Mouse (Mus musculus) adrenal gland, postnatal 10 days (tissue): ENCODE measurements around the gene Slc35c1. TPM values are rescaled to one million over a fixed set of nuclear protein-coding genes. Genes with fewer than 3 reads are reported as not detected.
"Not testable (repeated sequence)": the region's sequence is repeated elsewhere in the genome, so short reads cannot be mapped to it uniquely, and the experiment has no call there.

Experiments
- DNase-seq: peaks from one replicate; pipeline ENCODE4 v3.0.0; 2021; ENCODE audit warnings: mixed read lengths
- total RNA-seq, 2 experiments: library from RNA; stranded (reverse); gene quantifications; 2 replicates each; pipeline ENCODE4 v1.2.3; 2021

Slc35c1 gene
- total RNA-seq, 2 experiments from 2014 or later = 14.7 to 17.6 TPM

DNA sequence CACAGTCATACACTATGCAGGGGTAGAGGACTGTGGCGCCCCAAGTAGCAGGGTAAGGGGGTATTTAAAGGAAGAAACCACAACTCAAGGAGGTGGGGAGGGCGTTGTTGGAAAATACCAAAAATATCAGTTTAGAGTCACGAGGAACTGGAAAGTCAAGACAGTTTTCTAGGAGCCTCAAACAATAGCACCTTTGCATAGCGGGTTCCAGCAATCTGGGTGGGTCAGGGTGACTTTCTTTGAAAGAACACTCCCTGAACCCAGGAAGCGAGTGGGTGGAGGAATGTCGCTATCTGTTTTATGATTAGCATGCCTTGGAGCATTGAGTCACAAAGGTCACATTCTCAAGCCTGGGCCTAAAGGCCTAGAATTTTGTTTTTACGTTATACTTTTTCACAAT is 16.2 kb upstream of the Slc35c1 start:
- not testable (repeated sequence) for DNase-seq

DNA sequence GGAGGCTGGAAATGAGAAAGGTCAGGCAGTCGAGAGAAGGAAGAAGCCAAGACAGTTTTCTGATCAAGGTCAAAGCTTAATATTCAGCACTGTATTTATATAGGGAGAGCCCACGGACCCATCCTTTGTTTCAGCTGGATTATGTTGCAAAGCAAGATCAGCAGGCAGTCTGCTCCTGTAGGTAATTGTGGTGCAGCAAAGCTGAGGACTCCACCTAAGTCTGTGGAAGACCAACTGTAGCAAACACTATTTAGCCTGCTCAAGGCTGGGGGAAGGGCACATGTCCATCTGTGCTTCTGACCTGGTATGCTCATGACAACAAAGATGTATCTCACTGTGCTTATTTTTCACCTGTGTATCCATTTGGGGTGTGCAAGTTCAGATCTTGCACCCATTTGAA is 15.4 kb upstream of the Slc35c1 start:
- no peak for DNase-seq

DNA sequence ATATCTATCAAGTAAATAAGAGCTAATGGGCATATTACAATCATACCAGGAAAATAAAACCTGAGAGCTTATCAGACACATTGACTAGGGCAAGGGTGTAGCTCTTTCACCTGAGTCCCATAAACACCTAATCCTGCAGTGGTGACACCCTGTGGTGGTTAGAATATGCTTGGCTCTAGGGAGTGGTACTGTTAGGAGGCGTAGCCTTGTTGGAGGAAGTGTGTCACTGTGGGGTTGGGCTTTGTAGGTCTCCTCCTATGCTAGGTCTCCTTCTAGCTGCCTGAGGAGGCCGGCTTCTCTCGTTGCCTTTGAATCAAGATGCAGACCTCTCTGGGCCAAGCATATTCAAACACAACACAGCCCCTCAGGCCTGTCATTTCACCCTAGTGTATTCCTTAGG is 14.6 kb upstream of the Slc35c1 start:
- no peak for DNase-seq

DNA sequence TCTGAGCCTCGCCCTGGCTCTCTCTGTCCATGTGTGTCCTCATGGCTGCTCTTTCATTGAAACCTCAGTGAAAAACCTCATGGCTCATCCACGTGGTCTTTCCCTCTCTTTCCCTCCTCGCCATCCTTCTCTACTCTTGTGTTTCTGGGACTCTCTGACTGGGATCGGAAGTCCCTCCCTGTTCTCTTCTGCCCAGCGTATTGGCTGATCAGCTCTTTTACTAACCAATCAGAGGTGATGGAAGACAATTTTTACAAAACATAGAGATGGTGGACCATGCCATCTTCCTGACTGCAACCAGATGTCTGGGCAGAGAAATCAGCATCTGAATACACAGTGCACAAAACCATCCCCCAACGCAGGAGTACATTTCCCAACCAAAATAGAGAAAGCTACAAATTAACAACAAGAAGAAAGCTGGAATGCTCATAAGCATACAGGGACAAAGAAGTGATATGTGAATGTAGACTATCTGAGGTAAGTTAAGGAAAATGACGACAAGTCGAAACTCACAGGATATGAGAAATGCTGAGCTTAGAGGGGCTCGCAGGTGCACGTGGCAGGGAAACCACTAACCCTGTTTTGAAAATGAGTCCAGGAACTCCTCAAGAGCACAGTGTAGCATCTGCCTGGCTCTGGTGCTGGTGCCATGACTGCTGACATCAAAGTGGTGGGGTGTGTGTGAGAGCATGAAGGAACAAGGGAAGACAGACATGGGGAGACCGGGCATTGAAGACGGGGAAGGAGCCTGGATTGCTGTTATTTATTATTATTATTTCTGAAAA is 11.7 kb upstream of the Slc35c1 start:
- DNase-seq = no peak

DNA sequence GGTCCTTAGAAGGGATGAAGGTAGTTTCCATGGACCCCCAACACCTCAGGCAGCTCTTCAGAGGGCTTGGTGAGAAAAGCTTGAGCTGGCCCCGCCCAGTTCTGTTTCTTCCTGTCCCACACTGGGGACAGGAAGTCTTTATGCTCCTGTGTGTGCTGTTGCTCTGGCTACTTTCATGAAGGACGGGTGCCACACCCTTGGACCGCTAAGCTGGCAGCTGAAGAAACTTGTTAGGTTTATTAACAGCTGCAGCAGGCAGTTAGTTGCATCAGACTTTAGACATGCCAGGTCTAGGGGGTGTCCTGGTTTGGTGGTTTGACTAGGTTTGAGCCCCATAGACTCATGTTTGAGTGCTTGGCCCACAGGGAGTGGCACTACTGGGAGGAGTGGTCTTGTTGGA is 4.4 kb upstream of the Slc35c1 start:
- no peak for DNase-seq

DNA sequence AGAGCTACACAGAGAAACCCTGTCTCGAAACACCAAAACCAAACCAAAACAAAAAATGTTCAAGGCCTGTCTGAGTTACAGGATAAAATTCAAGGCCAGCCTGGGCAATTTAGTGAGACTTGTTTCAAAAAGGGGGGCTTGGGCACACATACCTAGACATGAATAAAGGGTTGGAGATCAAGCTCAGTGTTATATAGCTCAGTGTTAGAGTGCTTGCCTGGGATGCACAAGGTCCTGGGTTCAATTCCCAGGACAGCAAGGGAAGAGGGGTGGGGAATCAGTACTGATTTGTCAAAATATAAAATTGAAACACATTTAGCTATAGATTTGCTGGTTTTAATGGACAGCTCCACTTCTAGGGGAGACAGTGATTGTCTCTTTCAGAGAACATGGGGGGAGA is 877 bp upstream of the Slc35c1 start:
- DNase-seq = no peak

DNA sequence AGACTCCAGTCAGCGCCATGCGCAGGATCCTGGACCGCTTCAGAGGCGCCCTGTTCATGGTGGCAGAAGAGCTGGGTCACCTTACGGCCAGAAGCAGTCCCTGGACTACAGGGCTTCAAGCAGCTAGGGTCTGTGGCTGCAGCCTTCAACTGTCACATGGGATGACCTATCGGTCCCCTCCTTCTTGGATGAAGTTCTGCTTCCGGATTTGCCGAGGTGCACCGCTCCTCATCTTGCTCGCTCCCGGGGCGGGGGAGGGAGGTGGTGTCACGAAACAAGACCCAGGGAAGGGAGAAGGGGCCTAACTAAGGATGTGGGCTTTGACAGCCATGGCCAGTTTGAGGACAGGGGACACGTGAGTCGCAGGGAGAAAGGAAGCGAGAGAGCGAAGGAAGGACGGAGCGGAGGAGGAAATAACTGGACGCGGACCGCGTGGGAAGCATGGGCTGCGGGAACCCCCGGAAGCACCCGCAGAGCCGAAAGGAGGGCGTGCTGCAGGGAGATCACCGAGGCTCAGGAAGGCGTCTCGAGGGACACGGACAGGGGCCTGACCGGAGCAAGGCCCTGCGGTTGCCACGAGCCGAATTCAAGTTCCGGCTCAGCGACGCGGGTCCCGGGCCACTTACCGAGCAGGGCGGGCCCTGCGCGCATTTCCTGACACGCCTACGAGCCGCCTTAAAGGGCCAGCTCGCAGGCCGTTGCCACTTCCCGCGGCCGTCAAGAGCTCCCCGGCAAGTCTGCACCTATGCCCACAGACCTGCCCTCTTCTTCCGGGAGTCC is 1.0 kb downstream of the Slc35c1 start:
- DNase-seq = peak; percentile 91

DNA sequence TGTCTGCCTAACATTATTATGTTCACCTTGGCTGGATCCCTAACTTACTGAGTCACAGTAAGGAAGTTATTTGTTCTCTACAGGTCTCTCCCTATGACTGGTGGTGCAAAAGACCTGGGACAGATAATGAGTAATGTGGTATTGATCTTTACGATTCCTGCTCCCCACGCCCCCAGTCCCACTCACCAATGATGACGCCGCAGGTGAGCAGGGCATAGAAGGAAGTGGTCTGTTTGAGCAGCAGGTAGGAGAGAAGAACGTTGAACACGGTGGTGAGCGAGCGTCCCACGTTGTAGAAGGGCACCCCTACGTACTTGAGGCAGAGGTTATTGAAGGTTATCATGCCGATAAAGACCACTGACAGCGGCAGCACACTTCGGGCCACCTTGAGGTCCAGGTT is 1.9 kb downstream of the Slc35c1 start:
- DNase-seq = no peak

DNA sequence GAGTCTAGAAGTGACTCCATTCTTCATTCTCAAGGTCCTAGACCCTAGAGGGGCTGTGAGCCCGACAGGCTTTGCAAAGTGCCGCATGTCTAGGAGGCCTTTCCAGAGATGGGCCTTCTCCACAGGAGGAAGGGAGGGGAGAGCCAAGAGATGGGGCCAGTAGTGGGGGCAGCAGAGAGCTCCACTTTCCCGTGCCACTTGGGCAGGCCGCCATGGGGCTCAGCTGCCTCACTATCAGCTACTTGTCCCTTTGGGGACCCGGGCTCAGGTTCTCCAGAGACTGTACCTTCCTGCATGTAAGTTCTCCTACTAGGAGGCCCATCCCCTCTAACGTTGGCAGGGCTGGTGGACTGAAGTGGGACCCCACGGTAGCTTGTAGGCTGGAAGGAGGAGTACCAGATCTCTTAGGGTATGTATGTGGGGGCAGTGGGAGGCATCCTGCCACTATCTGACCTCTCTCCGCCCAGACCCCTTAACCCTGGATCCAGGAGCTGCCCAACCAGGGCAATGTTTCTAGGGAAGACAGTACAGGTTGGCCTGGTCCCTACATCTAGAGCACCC is 3.3 kb downstream of the Slc35c1 start:
- DNase-seq = no peak

DNA sequence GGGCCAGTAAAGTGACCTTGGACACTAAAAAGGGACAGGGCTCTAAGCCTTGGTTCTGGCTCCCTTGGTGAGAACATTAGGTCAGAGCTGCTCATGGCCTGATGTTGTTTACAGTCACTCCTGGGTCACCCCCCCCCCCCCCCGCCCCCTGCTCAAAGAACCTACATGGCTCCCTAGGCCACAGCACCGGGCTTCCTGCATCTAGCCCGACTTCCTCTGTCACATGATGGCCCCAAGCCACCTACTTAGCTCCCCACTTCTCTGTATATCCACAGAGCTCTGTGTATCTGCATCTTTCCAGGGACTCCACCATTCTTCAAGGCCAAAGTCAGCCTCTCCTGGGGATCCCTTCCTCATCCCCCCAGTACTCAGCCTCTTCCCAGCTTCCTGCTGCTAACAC is 4.6 kb downstream of the Slc35c1 start:
- DNase-seq = no peak

DNA sequence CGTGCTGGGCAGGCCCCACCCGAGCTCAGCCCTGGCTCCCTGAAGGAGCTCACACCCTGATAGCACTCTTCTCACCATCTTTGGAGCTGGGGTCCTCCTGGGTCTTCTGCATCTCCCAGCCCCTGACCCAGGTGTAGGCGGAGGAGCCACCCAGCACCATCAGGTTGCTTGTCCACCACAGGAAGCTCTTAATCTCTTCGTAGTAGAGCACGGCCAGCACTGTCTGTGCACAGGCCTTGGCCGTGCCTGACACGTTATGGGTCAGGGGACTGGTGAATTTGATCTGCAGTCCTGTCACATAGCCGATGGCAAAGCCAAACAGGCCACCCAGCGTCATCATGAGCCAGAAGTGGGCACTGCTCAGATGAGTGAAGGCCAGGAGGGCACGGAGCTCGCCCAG is 6.2 kb downstream of the Slc35c1 start:
- no peak for DNase-seq

DNA sequence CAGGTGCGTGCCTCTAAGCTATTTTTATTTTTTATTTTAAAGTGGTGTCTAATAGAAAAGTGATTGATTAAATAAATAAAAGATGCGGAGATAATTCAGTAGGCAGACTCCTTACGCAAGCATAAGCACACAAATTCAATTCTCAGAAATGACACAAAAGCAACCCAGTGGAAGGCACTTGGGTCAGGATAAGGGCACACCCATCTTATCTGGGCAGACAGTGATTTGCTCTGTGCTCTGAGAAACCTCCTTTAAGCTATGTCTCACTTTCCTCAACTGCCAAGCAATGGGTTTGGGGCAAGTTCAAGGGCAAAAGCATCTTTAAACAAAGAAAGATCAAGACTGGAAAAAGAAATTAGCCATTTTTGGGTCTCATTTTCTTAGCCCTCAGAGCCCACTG is 9.2 kb downstream of the Slc35c1 start:
- no peak for DNase-seq

DNA sequence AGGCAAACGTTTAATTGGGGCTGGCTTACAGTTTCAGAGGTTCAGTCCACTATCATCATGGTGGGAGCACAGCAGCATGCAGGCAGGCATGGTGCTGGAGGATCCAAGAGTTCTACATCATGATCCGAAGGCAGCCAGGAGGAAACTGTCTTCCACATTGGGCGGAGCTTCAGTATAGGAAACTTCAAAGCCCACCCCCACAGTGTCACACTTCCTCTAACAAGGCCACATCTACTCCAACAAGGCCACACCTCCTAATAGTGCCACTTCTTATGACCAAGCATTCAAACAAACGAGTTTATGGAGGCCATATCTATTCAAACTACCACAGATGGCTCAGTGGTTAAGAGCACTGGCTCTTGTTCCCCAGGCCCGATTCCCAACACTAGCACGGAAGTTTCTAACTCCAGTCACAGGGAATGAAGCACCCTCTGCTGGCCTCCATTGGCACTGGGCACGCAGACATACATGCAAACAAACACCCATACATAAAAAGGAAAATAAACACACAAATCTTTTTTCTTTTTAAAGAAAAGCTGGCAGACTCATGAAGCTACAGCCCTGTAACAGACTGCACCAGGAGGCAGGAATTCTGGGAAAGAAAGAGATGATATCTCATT is 13.1 kb downstream of the Slc35c1 start:
- no peak for DNase-seq

DNA sequence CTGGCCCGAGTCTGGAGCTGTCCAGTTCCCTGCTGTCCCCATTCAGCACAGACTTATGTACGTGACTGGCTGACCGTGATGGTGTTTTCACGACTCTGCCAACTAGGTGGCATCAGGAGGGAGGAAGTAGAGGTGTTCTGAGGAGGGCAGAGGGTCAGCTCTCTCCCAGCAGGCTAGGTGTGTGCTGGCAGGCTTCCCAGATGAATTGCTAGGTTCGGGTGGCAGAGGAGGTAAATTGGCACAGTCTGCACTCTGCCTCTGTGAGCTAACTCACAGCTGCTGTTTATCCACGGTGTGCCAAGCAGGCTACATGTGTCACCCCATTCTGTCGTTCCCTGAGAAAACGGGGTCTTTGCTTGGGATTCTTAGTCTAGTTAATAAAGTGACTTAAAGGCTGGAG is 13.7 kb downstream of the Slc35c1 start:
- DNase-seq = no peak

DNA sequence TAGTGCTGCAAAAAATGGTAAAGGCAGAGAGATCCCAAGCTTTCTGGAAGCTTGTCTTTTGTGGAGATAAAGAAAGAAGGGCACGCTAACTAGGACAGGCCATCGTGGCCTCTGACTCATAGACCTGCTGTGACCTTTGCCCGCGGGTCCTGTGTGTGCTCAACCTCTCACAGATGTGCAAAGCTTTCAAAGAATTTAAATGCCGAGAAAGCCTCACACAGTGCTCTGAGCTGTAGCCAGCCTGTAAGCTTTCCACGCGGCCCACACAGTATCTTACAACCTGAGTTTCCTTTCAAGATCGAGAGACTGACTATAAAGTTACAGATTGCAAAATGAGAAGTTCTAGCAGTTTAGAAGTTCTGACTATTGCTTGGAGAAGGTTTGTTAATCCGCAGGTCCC is 14.4 kb downstream of the Slc35c1 start:
- DNase-seq = no peak

DNA sequence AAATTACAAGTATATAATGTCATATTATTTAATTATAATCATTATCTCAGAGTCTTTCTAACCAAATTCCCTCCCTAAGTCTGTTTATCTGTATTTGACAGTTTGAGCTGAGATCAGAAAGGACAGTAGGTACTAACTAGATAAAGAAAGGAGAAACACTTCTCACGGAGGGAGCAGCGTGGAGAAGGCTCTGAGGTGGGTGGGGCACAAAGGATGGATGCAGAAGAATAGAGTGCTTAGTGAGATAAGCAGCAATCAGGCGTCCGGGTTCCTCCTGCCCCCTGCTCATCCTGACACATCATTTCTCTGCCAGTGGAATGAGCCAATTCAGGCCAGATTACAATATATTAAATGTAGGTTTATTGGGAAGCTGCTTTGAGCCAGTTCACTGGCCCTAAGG is 16.0 kb downstream of the Slc35c1 start:
- DNase-seq = no peak

DNA sequence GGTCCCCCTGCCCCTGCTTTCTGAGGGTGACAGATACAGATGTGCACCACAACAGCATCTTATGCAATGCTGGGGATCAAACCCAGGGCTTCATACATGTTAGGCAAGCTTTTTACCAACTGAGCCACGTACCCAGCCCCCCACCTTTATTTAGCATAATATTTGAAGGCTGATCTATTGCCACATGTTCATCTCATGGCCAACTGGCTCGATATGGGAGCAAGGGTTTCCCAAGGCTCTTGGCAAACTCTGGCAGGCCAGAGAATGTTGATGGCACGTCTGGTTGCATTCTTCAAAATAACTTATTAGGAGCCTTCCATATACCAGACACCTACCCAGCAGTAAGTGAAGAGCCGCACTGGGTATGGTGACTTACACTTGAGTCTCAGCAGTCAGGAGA is 17.0 kb downstream of the Slc35c1 start:
- no peak for DNase-seq

DNA sequence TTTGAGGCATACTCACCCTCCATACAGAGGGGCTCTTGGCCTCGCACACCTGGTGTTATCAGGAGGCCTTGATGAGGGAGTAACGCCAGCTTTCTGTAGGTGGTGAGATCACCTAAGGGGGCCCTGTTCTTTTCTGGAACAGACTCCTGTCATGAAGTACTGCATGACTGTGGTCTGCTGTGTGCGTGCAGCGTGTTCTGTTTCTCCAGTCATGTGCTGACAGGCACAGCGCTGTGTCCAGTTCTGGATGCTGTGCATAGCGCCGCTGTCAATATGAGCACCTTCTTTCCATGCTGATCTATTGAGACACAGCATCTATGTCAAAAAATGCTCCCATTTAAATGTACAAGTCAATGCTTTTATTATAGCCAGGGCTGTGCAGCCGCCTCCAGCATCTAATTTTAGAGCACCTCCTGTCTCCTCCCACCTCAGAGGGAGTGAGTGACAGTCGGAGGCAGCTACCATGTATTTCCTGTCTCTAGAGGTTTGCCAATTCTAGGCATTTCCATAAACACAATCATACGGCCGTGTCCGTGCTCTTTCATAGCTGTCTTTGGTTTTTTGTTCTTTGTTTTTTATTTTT is 17.8 kb downstream of the Slc35c1 start:
- no peak for DNase-seq

DNA sequence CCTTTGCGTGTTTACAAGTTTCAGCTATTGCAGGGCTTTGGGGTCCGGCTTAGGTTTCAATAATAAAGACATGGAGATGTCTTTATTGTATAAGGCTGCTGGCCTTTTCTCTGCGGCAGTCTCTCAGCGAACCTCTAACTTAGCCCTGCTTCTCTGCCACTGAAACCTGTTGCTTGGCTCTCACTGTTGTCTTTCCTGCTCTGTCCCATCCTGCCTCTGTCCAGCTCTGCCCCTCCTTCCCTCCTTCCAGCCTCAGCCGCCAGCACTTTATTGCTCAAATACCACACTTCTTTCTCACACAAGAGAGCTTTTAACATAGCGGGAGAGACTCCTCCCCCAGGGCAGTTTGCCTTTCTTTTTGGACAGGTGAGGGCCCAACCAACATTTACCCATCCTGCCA is 19.9 kb downstream of the Slc35c1 start:
- no peak for DNase-seq

DNA sequence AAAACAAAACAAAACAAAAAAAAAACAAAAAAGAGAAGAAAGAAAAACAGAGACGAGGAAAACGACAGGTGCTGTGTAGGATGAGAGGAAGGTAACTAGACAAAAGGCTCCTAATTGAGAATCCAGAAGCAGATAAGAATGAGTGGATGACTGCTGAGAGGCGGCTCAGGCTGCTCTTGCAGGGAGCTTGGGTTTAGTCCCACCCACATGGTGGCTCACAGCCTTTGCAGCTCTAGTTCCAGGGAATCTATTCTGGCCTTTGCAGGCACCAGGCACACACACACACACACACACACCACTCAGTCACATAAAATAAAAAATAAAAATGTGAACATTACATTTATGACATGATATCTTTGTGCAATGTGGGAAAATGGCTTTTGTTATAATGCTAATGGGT is 21.8 kb downstream of the Slc35c1 start:
- no peak for DNase-seq

DNA sequence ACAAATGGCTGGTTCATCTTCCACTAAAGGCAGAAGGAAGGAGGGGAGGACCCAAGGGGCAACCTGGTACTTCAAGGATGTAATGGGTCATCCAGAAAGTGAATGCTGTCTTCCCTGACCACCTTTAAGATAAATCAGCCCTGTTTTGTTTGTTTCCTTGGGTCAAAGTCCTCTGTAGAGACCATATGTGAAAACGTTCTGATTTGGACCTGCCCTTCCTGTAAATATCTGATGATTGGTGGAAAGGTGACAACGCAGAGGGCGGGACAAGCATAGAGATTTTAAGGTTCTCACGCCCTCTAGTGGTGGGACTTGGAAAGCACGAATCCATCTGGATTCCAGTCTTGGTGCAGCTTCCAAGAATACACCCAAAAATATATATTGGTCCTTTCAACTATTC is 22.5 kb downstream of the Slc35c1 start:
- peak; percentile 90 for DNase-seq

DNA sequence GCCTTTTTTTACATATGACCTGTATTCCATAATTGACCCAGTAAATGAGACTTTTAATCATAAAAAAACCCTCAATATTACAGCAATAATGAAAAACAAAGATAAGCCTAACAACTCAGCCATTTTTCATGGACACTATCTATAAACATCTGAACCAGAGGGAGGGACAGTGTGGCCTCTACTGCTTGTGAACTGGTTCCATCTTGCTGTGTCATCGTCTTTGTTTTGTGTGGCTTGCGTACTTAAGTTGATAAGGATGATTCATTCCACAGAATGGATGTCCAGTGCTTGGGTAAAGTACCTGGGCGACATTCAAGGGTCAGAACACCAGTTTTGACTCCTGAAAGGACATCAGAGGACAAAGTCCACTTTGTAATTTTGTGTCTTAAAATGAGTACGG is 23.0 kb downstream of the Slc35c1 start:
- DNase-seq = no peak

DNA sequence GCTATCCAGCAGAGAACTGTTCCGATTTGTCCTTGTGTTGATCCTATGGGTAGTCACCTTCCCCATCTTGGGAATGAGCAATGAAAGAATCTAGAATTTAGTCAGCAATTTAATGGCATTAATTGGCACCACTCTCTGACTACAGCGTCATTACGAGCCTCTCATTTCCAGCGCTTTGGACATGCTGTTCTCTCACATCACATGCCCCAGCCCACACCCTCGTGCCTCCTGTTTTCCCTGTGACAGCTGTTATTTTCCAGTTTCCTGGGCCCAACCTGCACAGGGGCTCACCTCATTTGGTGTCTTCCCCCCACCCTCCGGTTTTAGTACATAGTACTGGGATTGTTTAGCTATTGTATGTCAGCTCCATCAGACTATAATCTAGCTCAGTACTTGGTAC is 25.3 kb downstream of the Slc35c1 start:
- no peak for DNase-seq
